Mouse (Mus musculus) small intestine, adult 2 months (tissue): ENCODE results near the gene Thap11.

Experiments used
- CTCF ChIP-seq: fragments of 200-500 bp; IDR thresholded peaks from 2 replicates; pipeline ENCODE4 v1.5.1; 2012; ENCODE audit warnings: low read depth, mild to moderate bottlenecking, control low read depth, inconsistent platforms, low read length, moderate library complexity, mixed read lengths; ENCODE audit not compliant: insufficient replicate concordance, insufficient read length; ENCODE audit errors: extremely low read depth
- POLR2A ChIP-seq: fragments of 200-500 bp; IDR thresholded peaks from 2 replicates; pipeline ENCODE4 v1.6.1; 2012; ENCODE audit warnings: low read depth, mild to moderate bottlenecking, control low read depth, inconsistent platforms, low read length, moderate library complexity

GRCm38 (mm10) chr8:105808480-105808879, 46.5 kb upstream of the Thap11 start:
- TF ChIP-seq CTCF: no peak
- TF ChIP-seq POLR2A: no peak
